Mouse (Mus musculus) olfactory bulb, adult 2 months (tissue): Measurements from ENCODE around the gene Siva1. TPM values are rescaled to one million over a fixed set of nuclear protein-coding genes. Genes with fewer than 3 reads are reported as not detected.
A peak's percentile ranks its signal among the peaks of the same experiment; 100 is the strongest.

Experiments used
- H3K27ac ChIP-seq: fragments of 200-500 bp; 2 replicates; pipeline ENCODE4 v1.5.1; 2012; ENCODE audit warnings: low read depth, low read length; ENCODE audit not compliant: insufficient read depth
- H3K4me1 ChIP-seq: fragments of 200-500 bp; 2 replicates; pipeline ENCODE4 v1.6.1; 2012; ENCODE audit warnings: low read length; ENCODE audit not compliant: control insufficient read depth, insufficient read depth
- H3K4me3 ChIP-seq: fragments of 200-500 bp; 2 replicates; pipeline ENCODE4 v1.5.1; 2012; ENCODE audit warnings: mild to moderate bottlenecking, low read depth, low read length, moderate library complexity; ENCODE audit not compliant: insufficient read depth
- CTCF ChIP-seq: fragments of 200-500 bp; IDR thresholded peaks from 2 replicates; pipeline ENCODE4 v1.5.1; 2012; ENCODE audit warnings: low read depth, mild to moderate bottlenecking, low read length, moderate library complexity; ENCODE audit not compliant: insufficient read depth
- POLR2A ChIP-seq: fragments of 200-500 bp; IDR thresholded peaks from 2 replicates; pipeline ENCODE4 v1.6.1; 2012; ENCODE audit warnings: mild to moderate bottlenecking, low read depth, low read length, moderate library complexity; ENCODE audit not compliant: insufficient read depth
- WGBS: fragments of 180-500 bp; shearing (Covaris S2); methylation state at CpG from one replicate; pipeline ENCODE4 v1.1.7; 2018; 5-methylcytosine and 5-hydroxymethylcytosine counted together
- polyA plus RNA-seq: library from polyadenylated mRNA; stranded (reverse); fragments of >200 nt; gene quantifications from 2 replicates; pipeline ENCODE4 v1.2.4, GENCODE M21; 2012; ENCODE audit warnings: low replicate concordance; ENCODE audit not compliant: missing spikeins, insufficient read depth, insufficient read length

The Siva1 gene
- polyA plus RNA-seq, 1 experiment, result not detected

DNA sequence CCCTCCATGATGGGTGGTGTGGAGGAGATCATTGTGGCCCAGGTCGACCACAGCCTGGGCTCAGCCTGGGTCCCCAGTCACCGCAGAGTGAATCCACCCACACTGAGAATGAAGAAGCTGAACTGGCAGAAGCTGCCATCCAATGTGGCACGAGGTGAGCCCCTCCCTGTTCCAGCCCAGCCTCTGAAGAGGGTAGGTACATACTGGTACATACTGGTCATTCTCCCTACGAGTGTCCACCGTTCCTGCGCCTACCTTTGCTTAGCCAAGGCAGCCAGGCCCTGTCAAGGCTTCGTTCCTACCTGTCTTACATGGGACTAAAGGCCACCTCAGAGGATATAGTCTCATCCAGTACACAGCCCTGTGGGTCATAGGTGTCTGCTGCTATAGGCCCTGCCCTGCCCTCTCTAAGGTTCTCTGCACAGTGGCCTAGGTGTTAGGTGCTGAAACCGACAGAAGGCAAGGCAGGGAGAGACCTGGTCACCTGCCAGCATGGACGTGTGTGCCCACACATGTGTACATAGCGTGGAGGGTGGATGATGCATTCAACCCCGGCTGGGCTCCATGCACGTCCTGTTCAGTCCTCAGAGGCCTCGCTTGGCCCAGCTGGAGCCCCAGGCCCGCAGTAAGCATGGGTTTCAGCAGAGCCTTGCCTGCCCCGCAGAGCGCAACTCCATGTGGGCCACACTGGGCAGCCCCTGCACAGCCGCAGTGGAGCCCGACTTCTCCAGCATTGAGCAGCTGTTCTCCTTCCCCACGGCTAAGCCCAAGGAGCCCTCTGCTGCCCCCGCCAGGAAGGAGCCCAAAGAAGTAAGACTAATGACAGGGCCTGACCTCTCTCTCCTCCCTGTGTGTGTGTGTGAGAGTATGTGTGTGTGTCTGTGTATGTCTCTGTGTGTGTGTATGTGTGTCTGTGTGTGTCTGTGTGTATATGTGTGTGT, 39.5 kb upstream of the Siva1 start:
- Histone ChIP-seq H3K4me3 (no peak overlapping the region), H3K27ac (peak overlapping the region; percentile 10; the same call in 1 of the 2 replicates), H3K4me1 (peaks cover 27% of the 10 kb centered on the region)
- TF ChIP-seq CTCF (no peak), POLR2A (no peak)
- WGBS, result 58% methylated on average over 20 of the region's 20 CpGs

GRCm38 (mm10) chr12:112605766-112606165, 38.7 kb upstream of the Siva1 start:
- Histone ChIP-seq H3K4me1 (peaks cover 26% of the 10 kb centered on the region), H3K4me3 (no peak overlapping the region), H3K27ac (no peak overlapping the region)
- WGBS, result 43% methylated on average over 6 of the region's 6 CpGs
- TF ChIP-seq CTCF (peak; percentile 98), POLR2A (no peak)

GRCm38 (mm10) chr12:112606998-112607397, 37.5 kb upstream of the Siva1 start:
- 64% methylated on average over 6 of the region's 6 CpGs for WGBS
- peaks cover 26% of the 10 kb centered on the region for H3K4me1 ChIP-seq
- H3K27ac ChIP-seq, result no peak overlapping the region
- no peak overlapping the region for H3K4me3 ChIP-seq
- TF ChIP-seq CTCF, result no peak
- no peak for TF ChIP-seq POLR2A

DNA sequence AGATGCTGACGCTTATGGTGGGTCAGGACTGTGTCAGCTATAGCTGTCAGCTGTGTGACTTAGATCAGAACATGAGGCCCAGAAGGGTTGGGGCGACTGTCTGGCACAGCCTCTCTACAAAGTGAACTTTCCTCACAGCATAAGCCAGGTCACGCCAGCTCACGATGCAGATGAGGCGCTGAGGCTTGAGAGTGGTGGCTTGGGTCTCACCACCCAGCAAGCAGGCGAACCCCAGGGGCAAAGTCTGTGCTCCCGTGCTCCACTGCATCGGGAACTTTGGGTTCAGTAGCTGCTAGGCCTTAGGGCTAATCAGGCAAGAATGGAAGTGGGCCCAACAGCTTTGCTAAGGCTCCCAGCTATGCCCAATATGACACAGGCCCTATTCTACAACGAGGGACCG, 35.4 kb upstream of the Siva1 start:
- 92% methylated on average over 10 of the region's 10 CpGs for WGBS
- peaks cover 28% of the 10 kb centered on the region for H3K4me1 ChIP-seq
- TF ChIP-seq POLR2A (no peak), CTCF (no peak)
- H3K27ac ChIP-seq, result no peak overlapping the region
- no peak overlapping the region for H3K4me3 ChIP-seq

DNA sequence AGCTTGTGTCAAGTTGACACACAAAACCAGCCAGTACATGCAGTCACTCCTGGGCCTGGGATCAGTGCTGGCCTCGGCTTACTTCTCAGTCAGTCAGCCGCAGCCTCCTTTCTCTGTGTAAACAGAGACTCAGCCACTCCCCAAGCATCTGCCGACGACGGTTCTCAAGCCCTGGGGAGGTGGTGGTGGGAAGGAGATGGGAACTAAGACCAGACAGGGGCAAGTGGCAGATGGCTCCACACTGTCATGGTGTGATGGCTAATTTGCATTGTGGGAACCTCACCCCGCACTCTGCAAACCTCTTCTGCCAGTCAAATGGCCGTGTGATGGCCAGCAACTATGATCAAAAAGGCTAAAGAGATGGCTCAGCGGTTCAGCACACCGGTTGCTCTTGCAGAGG, 27.8 kb upstream of the Siva1 start:
- Histone ChIP-seq H3K4me1 (peaks cover 62% of the 10 kb centered on the region), H3K4me3 (no peak overlapping the region), H3K27ac (peak overlapping the region; percentile 44; the same call in 1 of the 2 replicates)
- TF ChIP-seq CTCF, result no peak
- no peak for TF ChIP-seq POLR2A
- whole genome bisulfite sequencing, result 73% methylated on average over 9 of the region's 9 CpGs

DNA sequence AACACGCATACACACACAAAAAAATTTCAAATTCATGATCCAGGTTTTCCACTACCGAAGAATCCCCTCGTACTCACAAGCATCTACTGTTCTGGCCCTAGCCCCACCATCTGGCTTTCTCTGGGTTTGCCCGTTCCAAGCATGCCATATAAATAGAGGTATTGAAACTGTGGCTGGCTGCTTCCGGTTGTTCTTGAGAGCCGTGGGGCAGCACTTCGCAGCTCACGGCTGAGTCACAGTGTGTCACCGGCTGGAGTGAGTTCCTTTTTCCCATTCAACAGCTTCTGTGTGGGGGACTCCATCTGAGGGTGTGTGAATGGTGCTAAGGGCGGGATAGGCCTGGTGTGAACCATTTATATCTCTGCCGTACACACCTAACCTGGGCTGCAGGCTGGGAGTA, 27.3 kb upstream of the Siva1 start:
- peaks cover 62% of the 10 kb centered on the region for H3K4me1 ChIP-seq
- H3K27ac ChIP-seq, result 0 out of 2 replicates have a peak overlapping the region, but pooled peaks have one; percentile 69
- TF ChIP-seq CTCF (no peak), POLR2A (no peak)
- WGBS, result 24% methylated on average over 11 of the region's 11 CpGs
- no peak overlapping the region for H3K4me3 ChIP-seq

- 0 out of 2 replicates have a peak, but pooled peaks have one; percentile 40 for TF ChIP-seq CTCF
- TF ChIP-seq POLR2A, result no peak
- H3K4me1 ChIP-seq, result peaks cover 62% of the 10 kb centered on the region
- WGBS, result 10% methylated on average over 8 of the region's 8 CpGs
- H3K4me3 ChIP-seq, result no peak overlapping the region
- peak overlapping the region; percentile 69 for H3K27ac ChIP-seq
Measured at GRCm38 (mm10) chr12:112617898-112618380, 26.5 kb upstream of the Siva1 start.

DNA sequence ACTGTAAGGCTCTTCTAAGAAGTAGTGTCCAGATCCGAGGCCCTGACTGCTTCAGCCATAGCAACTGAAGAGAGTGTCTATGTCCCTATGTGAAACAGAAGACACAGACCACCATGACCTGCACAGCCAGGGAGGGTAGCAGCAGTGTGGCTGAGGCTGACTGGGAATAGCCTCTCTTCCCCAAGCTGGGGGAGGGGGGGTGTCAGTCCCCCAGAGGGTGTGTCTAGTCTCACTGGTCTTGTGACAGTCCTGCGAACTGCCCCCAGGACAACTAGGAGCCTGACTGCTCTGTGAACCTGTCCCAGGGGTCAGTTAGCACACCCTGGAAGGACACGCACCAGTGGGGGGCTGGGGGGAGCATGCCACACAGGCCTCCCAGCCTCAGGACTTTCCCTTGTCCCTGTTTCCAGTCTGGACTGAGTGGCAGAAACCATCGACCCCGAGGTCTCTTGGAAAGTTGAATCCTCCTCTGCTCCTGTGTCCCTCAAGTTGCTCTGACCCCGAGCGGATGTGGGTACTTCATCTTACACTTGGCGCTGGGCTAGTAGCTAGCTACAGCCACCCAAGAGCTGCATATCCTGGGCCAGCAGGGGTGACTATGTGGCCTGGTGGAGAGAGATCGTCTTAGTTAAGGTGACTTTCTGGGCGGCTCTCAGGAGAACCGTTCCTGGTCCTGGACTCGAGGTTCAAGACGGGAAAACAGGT, 25.3 kb upstream of the Siva1 start:
- peak overlapping the region; percentile 63 for H3K27ac ChIP-seq
- H3K4me3 ChIP-seq, result peak overlapping the region; percentile 62; the same call in 1 of the 2 replicates
- no peak for TF ChIP-seq POLR2A
- no peak for TF ChIP-seq CTCF
- peaks cover 63% of the 10 kb centered on the region for H3K4me1 ChIP-seq
- 55% methylated on average over 13 of the region's 13 CpGs for WGBS

GRCm38 (mm10) chr12:112619686-112620353, 24.7 kb upstream of the Siva1 start, which contains the start of gene Adssl1:
Gene Adssl1, plus strand, starts transcription at chr12:112620045.
- peak within 1 kb of the TSS; percentile 63 for H3K27ac ChIP-seq
- WGBS, result 1% methylated on average over 56 of the region's 56 CpGs
- TF ChIP-seq POLR2A (peak; percentile 56), CTCF (no peak)

More at GRCm38 (mm10) chr12:112619686-112620353, 24.7 kb upstream of the Siva1 start, which contains the start of gene Adssl1:
- Histone ChIP-seq H3K4me1 (peaks cover 61% of the 10 kb centered on the region), H3K4me3 (peak within 1 kb of the TSS; percentile 62)
